Mouse (Mus musculus) right cerebral cortex, postnatal 14 days (tissue): ENCODE results near the gene Eng.

Experiments
- DNase-seq: peaks from one replicate; pipeline ENCODE4 v3.0.0; 2022

The Eng gene

GRCm38 (mm10) chr2:32645647-32646046 is 748 bp upstream of the Eng start:
- no peak for DNase-seq

GRCm38 (mm10) chr2:32647366-32647765 is 971 bp downstream of the Eng start:
- DNase-seq: no peak

- DNase-seq: no peak
Observed at GRCm38 (mm10) chr2:32653764-32654163, 7.4 kb downstream of the Eng start.

- DNase-seq: no peak
Observed at GRCm38 (mm10) chr2:32654743-32655393, 8.5 kb downstream of the Eng start.

- DNase-seq: no peak
Observed at GRCm38 (mm10) chr2:32655394-32655744, 9.0 kb downstream of the Eng start.

GRCm38 (mm10) chr2:32655826-32656225 is 9.4 kb downstream of the Eng start:
- DNase-seq: no peak

GRCm38 (mm10) chr2:32658873-32659272 is 12.5 kb downstream of the Eng start:
- no peak for DNase-seq

- DNase-seq: no peak
Observed at GRCm38 (mm10) chr2:32661509-32662107, 15.2 kb downstream of the Eng start.

- DNase-seq: no peak
Observed at GRCm38 (mm10) chr2:32662291-32662690, 15.9 kb downstream of the Eng start.

- DNase-seq: no peak
Observed at GRCm38 (mm10) chr2:32665345-32665744, 18.9 kb downstream of the Eng start.

- no peak for DNase-seq
Observed at GRCm38 (mm10) chr2:32665853-32666252, 19.5 kb downstream of the Eng start.

- no peak for DNase-seq
Observed at GRCm38 (mm10) chr2:32667775-32668174, 21.4 kb downstream of the Eng start.

GRCm38 (mm10) chr2:32668176-32668575 is 21.8 kb downstream of the Eng start:
- no peak for DNase-seq

GRCm38 (mm10) chr2:32669876-32670275 is 23.5 kb downstream of the Eng start:
- DNase-seq: no peak

GRCm38 (mm10) chr2:32671147-32671546 is 24.8 kb downstream of the Eng start:
- no peak for DNase-seq

- no peak for DNase-seq
Observed at GRCm38 (mm10) chr2:32671907-32672595, 25.7 kb downstream of the Eng start.

- DNase-seq: no peak
Observed at GRCm38 (mm10) chr2:32673176-32673917, 27.0 kb downstream of the Eng start.

GRCm38 (mm10) chr2:32676821-32677220 is 30.4 kb downstream of the Eng start:
- DNase-seq: no peak

- DNase-seq: no peak
Observed at GRCm38 (mm10) chr2:32677683-32678082, 31.3 kb downstream of the Eng start.

GRCm38 (mm10) chr2:32680051-32680451 is 33.7 kb downstream of the Eng start:
- peak; percentile 33 for DNase-seq

GRCm38 (mm10) chr2:32680961-32681650 is 34.7 kb downstream of the Eng start:
- no peak for DNase-seq

GRCm38 (mm10) chr2:32681754-32682153 is 35.4 kb downstream of the Eng start:
- no peak for DNase-seq
